Mouse (Mus musculus): ENCODE measurements at regions not wholly inside any gene's neighbourhood (a gene's known extent, or its start where the extent isn't known, plus 50 kb on each side); places are given as distances from the start of the nearest gene placed in this dataset.

- DNase-seq: no peak
Measured at GRCm38 (mm10) chr11:89145281-89145945, 71.8 kb downstream of the Gm525 start.

GRCm38 (mm10) chr11:89142527-89143154 lies 69.0 kb downstream of the Gm525 start:
- no peak for DNase-seq
